7 mouse cellular contexts compared by ENCODE assay signal in genomic region chr5:113993487-113994465, GRCm38 (mm10). TPM values are rescaled to one million over a fixed set of nuclear protein-coding genes. Genes with fewer than 3 reads are reported as not detected.
DNase-seq lines count a peak whose midpoint lies in the region; ATAC-seq and TF ChIP-seq lines count a peak whose summit lies in the region.

Ssh1 (minus strand) TSS chr5:113993894.

- ATAC-seq in intestine, postnatal 0 days: peak; percentile 91
- ATAC-seq in limb, embryonic 11.5 days (ENCODE audit: insufficient number of reproducible peaks, low FRiP score, low TSS enrichment, low read depth): peak; percentile 78
- peak; percentile 88 for ATAC-seq in midbrain, embryonic 13.5 days

- H3K9me3 ChIP-seq in intestine, postnatal 0 days (ENCODE audit: control insufficient read depth): no peaks in the 10 kb centered on the region
- H3K9me3 ChIP-seq in limb, embryonic 11.5 days (ENCODE audit: control insufficient read depth, low read length): no peaks in the 10 kb centered on the region
- no peaks in the 10 kb centered on the region for H3K9me3 ChIP-seq in midbrain, embryonic 13.5 days

- peak within 1 kb of the TSS; percentile 91 for H3K4me2 ChIP-seq in intestine, postnatal 0 days (replicated peaks; ENCODE audit: low read depth)
- peak within 1 kb of the TSS; percentile 76 for H3K4me2 ChIP-seq in limb, embryonic 11.5 days (ENCODE audit: low read depth, severe bottlenecking)
- peak within 1 kb of the TSS; percentile 66 for H3K4me2 ChIP-seq in midbrain, embryonic 13.5 days (replicated peaks)

- H3K27ac ChIP-seq in intestine, postnatal 0 days (ENCODE audit: low read depth, low read length): peak within 1 kb of the TSS; percentile 88
- peak within 1 kb of the TSS; percentile 60 for H3K27ac ChIP-seq in limb, embryonic 11.5 days (replicated peaks; ENCODE audit: low read depth, low read length)
- peak within 1 kb of the TSS; percentile 94 for H3K27ac ChIP-seq in midbrain, embryonic 13.5 days

- H3K4me1 ChIP-seq in intestine, postnatal 0 days (replicated peaks; ENCODE audit: control insufficient read depth, insufficient read depth, low read length): no peaks in the 10 kb centered on the region
- H3K4me1 ChIP-seq in limb, embryonic 11.5 days (ENCODE audit: control insufficient read depth, insufficient read depth, low read length): peaks cover 7% of the 10 kb centered on the region; the same call in 1 of the 2 replicates
- peaks cover 41% of the 10 kb centered on the region for H3K4me1 ChIP-seq in midbrain, embryonic 13.5 days (replicated peaks)

- H3K4me3 ChIP-seq in intestine, postnatal 0 days (ENCODE audit: low read depth, low read length): peak within 1 kb of the TSS; percentile 76
- peak within 1 kb of the TSS; percentile 85 for H3K4me3 ChIP-seq in limb, embryonic 11.5 days (ENCODE audit: low read depth, low read length)
- H3K4me3 ChIP-seq in midbrain, embryonic 13.5 days (replicated peaks): peak within 1 kb of the TSS; percentile 72

- 1% methylated on average over 73 of the region's 83 CpGs for WGBS in intestine, postnatal 0 days
- 2% methylated on average over 69 of the region's 83 CpGs for WGBS in limb, embryonic 11.5 days
- 1% methylated on average over 77 of the region's 83 CpGs for WGBS in midbrain, embryonic 13.5 days

- no peak; the same call in 1 of the 2 replicates for TF ChIP-seq CTCF in intestine, postnatal 0 days (IDR thresholded peaks at IDR 0.05; ENCODE audit: low read depth)

- no peaks in the 10 kb centered on the region for H3K27me3 ChIP-seq in intestine, postnatal 0 days (replicated peaks; ENCODE audit: control insufficient read depth, insufficient read depth, low read length)
- no peaks in the 10 kb centered on the region for H3K27me3 ChIP-seq in limb, embryonic 11.5 days (ENCODE audit: control insufficient read depth, insufficient read depth, low read length)
- no peaks in the 10 kb centered on the region for H3K27me3 ChIP-seq in midbrain, embryonic 13.5 days

- DNase-seq in adrenal gland, adult 18-20 months (ENCODE audit: low spot score in 2 of 2): peak; percentile 95
- peak; percentile 92 for DNase-seq in embryo, embryonic 9.5 days (ENCODE audit: extremely low spot score)
- DNase-seq in gonadal fat pad, adult 2 months (ENCODE audit: low read depth): no peak
- peak; percentile 92 for DNase-seq in limb, embryonic 11.5 days (ENCODE audit: low spot score)
- DNase-seq in spleen, adult 12 weeks (ENCODE audit: low spot score): peak; percentile 75

- peak within 1 kb of the TSS; percentile 81 for H3K9ac ChIP-seq in intestine, postnatal 0 days (ENCODE audit: low read depth, low read length)
- peak within 1 kb of the TSS; percentile 85 for H3K9ac ChIP-seq in limb, embryonic 11.5 days (ENCODE audit: low read length)
- H3K9ac ChIP-seq in midbrain, embryonic 13.5 days (replicated peaks): peak within 1 kb of the TSS; percentile 90

- H3K36me3 ChIP-seq in intestine, postnatal 0 days (ENCODE audit: control insufficient read depth, insufficient read depth): 0 out of 2 replicates have a peak, but pooled peaks cover 4% of the 10 kb centered on the region
- H3K36me3 ChIP-seq in limb, embryonic 11.5 days (ENCODE audit: control insufficient read depth, insufficient read depth, low read length): no peaks in the 10 kb centered on the region
- peaks cover 9% of the 10 kb centered on the region; the same call in 1 of the 2 replicates for H3K36me3 ChIP-seq in midbrain, embryonic 13.5 days

RNA-seq across cellular contexts. Expression of gene Ssh1, which starts in this region (rescaled TPM):
- 10 to 100 TPM; 15.0 to 15.5 TPM for total RNA-seq in adrenal gland, adult 18-20 months (2021)
- 11.9 and 14.0 TPM in 2 replicates for polyA plus RNA-seq in gonadal fat pad, adult 2 months (2012; rRNA removed)
- 5.1 TPM in 2 replicates for polyA plus RNA-seq in intestine, postnatal 0 days (2015; fragmentation: Nextera tagmentation; extraction: Ambion mirVana)
- 27.3 and 28.1 TPM in 2 replicates for polyA plus RNA-seq in limb, embryonic 11.5 days (2014; fragmentation: Nextera tagmentation; extraction: Ambion mirVana)
- polyA plus RNA-seq in midbrain, embryonic 13.5 days (2015; fragmentation: Nextera tagmentation; extraction: Ambion mirVana): 14.3 and 17.2 TPM in 2 replicates
